Mouse (Mus musculus): ENCODE results near the gene Has3.
A peak's percentile ranks its signal among the peaks of the same experiment; 100 is the strongest.
"Not testable (repeated sequence)": the region's sequence is repeated elsewhere in the genome, so short reads cannot be mapped to it uniquely, and the experiment has no call there.

The Has3 gene

GRCm38 (mm10) chr8:106870051-106870450 lies at the start of gene Has3:
Gene Has3 (plus strand): TSS chr8:106870242.
- peak; percentile 24 to 64 for DNase-seq (ENCODE audit: low spot score in 2 of 2)

- DNase-seq (ENCODE audit: low spot score in 2 of 2), result no peak
Observed at GRCm38 (mm10) chr8:106820553-106821515, 49.2 kb upstream of the Has3 start.

- DNase-seq (ENCODE audit: low spot score in 2 of 2), result no peak
Observed at GRCm38 (mm10) chr8:106828921-106829320, 41.1 kb upstream of the Has3 start.

GRCm38 (mm10) chr8:106829526-106830045 lies 40.5 kb upstream of the Has3 start:
- DNase-seq (ENCODE audit: low spot score in 2 of 2), result no peak

- no peak for DNase-seq (ENCODE audit: low spot score in 2 of 2)
Observed at GRCm38 (mm10) chr8:106834899-106835298, 35.1 kb upstream of the Has3 start.

- no peak for DNase-seq (ENCODE audit: low spot score in 2 of 2)
Observed at GRCm38 (mm10) chr8:106836525-106836924, 33.5 kb upstream of the Has3 start.

GRCm38 (mm10) chr8:106838803-106839202 lies 31.2 kb upstream of the Has3 start:
- DNase-seq (ENCODE audit: low spot score in 2 of 2), result peak in 1 of 2 experiments; percentile 12

GRCm38 (mm10) chr8:106839209-106840001 lies 30.6 kb upstream of the Has3 start:
- DNase-seq (ENCODE audit: low spot score in 2 of 2), result peak; percentile 59 to 77

GRCm38 (mm10) chr8:106850034-106850433 lies 20.0 kb upstream of the Has3 start:
- DNase-seq (ENCODE audit: low spot score in 2 of 2), result no peak

GRCm38 (mm10) chr8:106854534-106855241 lies 15.4 kb upstream of the Has3 start:
- DNase-seq (ENCODE audit: low spot score in 2 of 2), result peak in 1 of 2 experiments; percentile 4

GRCm38 (mm10) chr8:106855242-106855562 lies 14.8 kb upstream of the Has3 start:
- no peak for DNase-seq (ENCODE audit: low spot score in 2 of 2)

GRCm38 (mm10) chr8:106862845-106863244 lies 7.2 kb upstream of the Has3 start:
- no peak for DNase-seq (ENCODE audit: low spot score in 2 of 2)

GRCm38 (mm10) chr8:106865354-106865753 lies 4.7 kb upstream of the Has3 start:
- no peak for DNase-seq (ENCODE audit: low spot score in 2 of 2)

GRCm38 (mm10) chr8:106870537-106871327 lies 690 bp downstream of the Has3 start:
- DNase-seq (ENCODE audit: low spot score in 2 of 2), result peak; percentile 64 to 66

GRCm38 (mm10) chr8:106871328-106871926 lies 1.4 kb downstream of the Has3 start:
- DNase-seq (ENCODE audit: low spot score in 2 of 2), result peak in 1 of 2 experiments; percentile 6

GRCm38 (mm10) chr8:106871931-106872371 lies 1.9 kb downstream of the Has3 start:
- DNase-seq (ENCODE audit: low spot score in 2 of 2), result peak in 1 of 2 experiments; percentile 30

- no peak for DNase-seq (ENCODE audit: low spot score in 2 of 2)
Observed at GRCm38 (mm10) chr8:106872454-106873034, 2.5 kb downstream of the Has3 start.

- no peak for DNase-seq (ENCODE audit: low spot score in 2 of 2)
Observed at GRCm38 (mm10) chr8:106880121-106880707, 10.2 kb downstream of the Has3 start.

- DNase-seq (ENCODE audit: low spot score in 2 of 2), result not testable (repeated sequence)
Observed at GRCm38 (mm10) chr8:106884094-106884493, 14.1 kb downstream of the Has3 start.
